Mouse (Mus musculus) testis, adult 2 months (tissue): Measurements from ENCODE around the gene Ppp1r27. TPM values are rescaled to one million over a fixed set of nuclear protein-coding genes. Genes with fewer than 3 reads are reported as not detected.

ENCODE experiments used
- H3K27ac ChIP-seq: fragments of 200-500 bp; 2 replicates; pipeline ENCODE4 v1.5.1; 2012; ENCODE audit warnings: low read depth, low read length; ENCODE audit not compliant: control insufficient read depth, insufficient read depth
- H3K27me3 ChIP-seq: fragments of 200-500 bp; 2 replicates; pipeline ENCODE4 v1.6.1; 2012; ENCODE audit warnings: mild to moderate bottlenecking, low read length, moderate library complexity; ENCODE audit not compliant: control insufficient read depth, insufficient read depth
- H3K36me3 ChIP-seq: fragments of 200-500 bp; 2 replicates; pipeline ENCODE4 v1.6.1; 2012; ENCODE audit warnings: mild to moderate bottlenecking, low read length; ENCODE audit not compliant: control insufficient read depth, insufficient read depth
- H3K4me1 ChIP-seq: fragments of 200-500 bp; 2 replicates; pipeline ENCODE4 v1.6.1; 2012; ENCODE audit warnings: low read length; ENCODE audit not compliant: control insufficient read depth, insufficient read depth
- H3K4me3 ChIP-seq: fragments of 200-500 bp; 2 replicates; pipeline ENCODE4 v1.5.1; 2012; ENCODE audit warnings: low read depth, mild to moderate bottlenecking, low read length, moderate library complexity, mixed read lengths; ENCODE audit not compliant: control insufficient read depth
- CTCF ChIP-seq: fragments of 200-500 bp; IDR thresholded peaks from 2 replicates; pipeline ENCODE4 v1.5.1; 2012; ENCODE audit warnings: low read depth, mild to moderate bottlenecking, inconsistent platforms, low read length, moderate library complexity; ENCODE audit not compliant: control insufficient read depth, insufficient read depth, insufficient replicate concordance
- POLR2A ChIP-seq: fragments of 200-500 bp; IDR thresholded peaks from 2 replicates; pipeline ENCODE4 v1.6.1; 2012; ENCODE audit warnings: low read depth, mild to moderate bottlenecking, inconsistent platforms, low read length, moderate library complexity; ENCODE audit not compliant: control insufficient read depth
- polyA plus RNA-seq: library from polyadenylated mRNA; depleted of rRNA; stranded (reverse); fragments of >200 nt; gene quantifications from 2 replicates; pipeline ENCODE4 v1.2.3, GENCODE M21; 2012; rRNA removed

The Ppp1r27 gene
- polyA plus RNA-seq, 1 experiment, result 31.6 TPM

DNA sequence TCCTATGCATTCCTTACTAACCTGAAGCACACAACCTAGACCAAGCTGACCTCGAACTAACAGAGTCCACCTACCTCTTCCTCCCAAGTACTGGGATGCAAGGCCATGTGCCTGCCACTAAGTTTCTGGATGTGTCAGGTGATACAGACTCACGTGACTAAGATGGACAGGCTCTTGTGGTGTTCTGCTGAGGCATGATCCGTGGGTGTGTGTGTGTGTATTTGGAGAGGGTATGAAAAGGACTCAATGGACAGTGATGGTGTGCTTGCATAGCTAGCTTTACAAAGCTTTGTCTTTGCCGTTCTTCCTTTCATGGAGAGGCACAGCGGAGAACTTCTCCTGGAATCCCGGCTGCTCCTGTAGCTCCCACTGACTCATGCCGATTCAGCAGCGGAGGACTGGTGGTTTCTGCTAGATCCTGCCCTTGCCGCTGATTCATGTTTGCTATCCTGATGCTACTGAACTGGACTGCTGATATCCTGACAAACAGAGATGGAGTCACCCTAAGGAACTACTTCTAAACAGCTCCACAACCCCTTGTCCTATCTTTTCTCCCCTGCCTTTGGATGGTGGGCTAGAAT, 42.6 kb downstream of the Ppp1r27 start:
- Histone ChIP-seq H3K36me3 (no peaks in the 10 kb centered on the region), H3K4me3 (no peak overlapping the region), H3K27me3 (no peaks in the 10 kb centered on the region), H3K27ac (no peak overlapping the region), H3K4me1 (peaks cover 4% of the 10 kb centered on the region)
- TF ChIP-seq CTCF, result no peak
- no peak for TF ChIP-seq POLR2A

DNA sequence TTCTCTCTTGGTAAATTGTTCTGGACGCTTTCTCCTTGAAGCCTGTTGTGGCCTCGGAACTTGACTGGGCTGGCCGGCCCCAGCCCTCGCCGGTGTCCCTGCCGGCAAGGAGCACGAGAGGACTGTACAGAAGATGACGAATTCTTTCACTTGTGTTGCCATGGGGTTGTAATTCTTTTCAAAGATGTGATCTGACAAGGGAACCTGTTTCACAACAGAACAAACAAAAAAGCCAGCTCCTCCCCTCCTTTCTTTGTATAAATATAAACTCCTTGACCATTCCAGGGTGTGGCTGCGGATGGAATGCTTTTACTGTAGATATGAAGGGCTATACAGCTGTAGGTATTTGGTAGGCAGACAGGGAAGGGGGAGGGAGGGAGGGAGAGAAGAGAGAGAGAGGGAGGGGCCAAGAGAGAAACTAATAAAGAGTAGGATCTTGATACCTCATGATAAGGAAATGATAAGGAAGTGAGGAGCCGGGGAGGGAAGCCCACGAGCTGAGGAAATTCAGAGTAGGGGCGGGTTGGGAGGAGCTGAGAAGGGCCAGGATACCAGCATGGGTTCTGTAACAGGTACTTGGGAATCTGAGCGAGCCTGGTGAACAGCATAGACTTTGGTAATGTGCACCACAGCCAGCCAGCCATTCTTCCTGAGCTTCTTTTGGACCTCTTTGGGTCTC, 43.2 kb downstream of the Ppp1r27 start:
- Histone ChIP-seq H3K36me3 (no peaks in the 10 kb centered on the region), H3K4me3 (no peak overlapping the region), H3K4me1 (peaks cover 4% of the 10 kb centered on the region), H3K27me3 (no peaks in the 10 kb centered on the region), H3K27ac (no peak overlapping the region)
- TF ChIP-seq POLR2A, result no peak
- no peak for TF ChIP-seq CTCF

DNA sequence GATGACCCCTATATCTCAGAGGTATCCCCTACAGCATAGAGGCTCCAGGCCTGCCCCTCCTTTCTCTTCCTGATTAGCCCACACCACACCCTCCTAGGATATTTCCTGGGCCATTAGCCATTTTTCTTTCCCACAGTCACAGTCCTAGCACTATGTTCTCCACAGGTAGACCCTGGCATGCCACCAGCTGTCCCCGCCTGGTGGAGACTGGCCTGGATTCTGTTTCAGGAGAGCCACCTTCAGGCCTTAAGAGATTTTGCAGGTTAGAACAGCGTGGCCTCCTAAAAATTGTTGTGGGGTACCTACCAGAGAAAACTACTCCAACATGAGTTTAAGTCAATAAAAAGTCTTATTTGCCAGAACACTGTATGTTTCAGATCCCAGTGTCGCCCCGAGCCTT, 44.0 kb downstream of the Ppp1r27 start:
- no peak for TF ChIP-seq POLR2A
- no peak for TF ChIP-seq CTCF
- H3K4me3 ChIP-seq, result no peak overlapping the region
- H3K4me1 ChIP-seq, result peaks cover 4% of the 10 kb centered on the region
- no peak overlapping the region for H3K27ac ChIP-seq
- no peaks in the 10 kb centered on the region for H3K36me3 ChIP-seq
- H3K27me3 ChIP-seq, result no peaks in the 10 kb centered on the region

DNA sequence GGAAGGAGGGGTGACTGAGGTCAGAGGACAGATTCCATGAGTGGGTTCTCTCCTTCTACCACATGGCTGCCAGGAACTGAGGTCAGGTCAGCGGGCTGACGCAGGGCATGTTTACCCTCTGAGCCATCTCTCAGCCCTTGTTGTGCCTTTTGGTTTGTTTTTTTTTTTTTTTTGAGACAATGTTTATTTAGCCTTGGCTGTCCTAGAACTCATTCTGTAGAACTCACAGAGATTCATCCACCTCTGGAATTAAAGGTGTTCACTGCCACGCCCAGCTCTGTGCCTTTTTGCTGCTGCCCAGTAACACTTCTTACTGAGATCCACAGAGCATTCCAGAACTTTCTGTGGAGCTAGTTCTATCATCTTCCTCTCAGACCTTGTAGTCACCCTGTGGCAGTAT, 45.3 kb downstream of the Ppp1r27 start:
- Histone ChIP-seq H3K27ac (no peak overlapping the region), H3K27me3 (no peaks in the 10 kb centered on the region), H3K4me1 (peaks cover 3% of the 10 kb centered on the region; the same call in 1 of the 2 replicates), H3K36me3 (no peaks in the 10 kb centered on the region), H3K4me3 (no peak overlapping the region)
- TF ChIP-seq POLR2A (no peak), CTCF (no peak)

DNA sequence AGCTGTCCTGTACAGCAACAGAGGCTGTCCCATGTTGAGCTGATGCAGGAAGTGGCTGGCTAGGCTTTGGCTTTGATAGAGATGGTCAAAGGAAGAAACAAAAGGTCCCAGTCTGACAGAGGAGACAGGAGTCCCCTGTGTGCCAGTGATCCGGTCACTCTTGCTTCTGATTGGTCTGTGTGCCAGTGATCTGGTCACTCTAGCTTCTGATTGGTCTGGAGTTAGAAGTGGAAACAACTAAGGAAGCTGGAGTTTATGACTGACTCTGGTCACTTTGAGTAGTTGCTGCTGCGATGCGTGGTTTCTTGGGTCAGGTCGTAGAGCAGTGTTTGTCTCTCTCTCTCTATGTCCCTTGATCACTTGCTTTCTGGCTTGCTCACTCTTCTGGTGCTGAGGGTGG, 49.2 kb downstream of the Ppp1r27 start:
- H3K27ac ChIP-seq, result no peak overlapping the region
- H3K4me1 ChIP-seq, result no peaks in the 10 kb centered on the region
- H3K27me3 ChIP-seq, result no peaks in the 10 kb centered on the region
- TF ChIP-seq CTCF, result no peak
- no peak for TF ChIP-seq POLR2A
- H3K36me3 ChIP-seq, result no peaks in the 10 kb centered on the region
- no peak overlapping the region for H3K4me3 ChIP-seq

DNA sequence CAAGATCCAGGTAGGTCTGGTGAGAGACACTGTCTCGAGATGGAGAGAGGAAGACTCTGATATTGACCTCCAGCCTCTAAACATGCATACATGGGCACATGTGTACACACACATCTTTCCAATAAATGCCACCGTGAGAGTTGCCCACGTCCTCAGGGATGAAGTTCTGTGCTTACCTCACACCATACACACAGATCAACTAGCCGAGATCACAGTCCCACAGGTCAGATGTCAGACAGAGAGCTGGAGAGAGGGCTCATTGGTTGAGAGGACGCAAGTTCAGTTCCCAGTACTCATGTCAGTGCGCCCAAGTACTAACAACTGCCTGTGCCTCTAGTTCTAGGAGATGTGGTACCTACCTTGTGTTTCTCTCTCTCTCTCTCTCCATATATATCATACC, 49.9 kb downstream of the Ppp1r27 start:
- H3K27me3 ChIP-seq, result no peaks in the 10 kb centered on the region
- H3K27ac ChIP-seq, result no peak overlapping the region
- H3K4me1 ChIP-seq, result no peaks in the 10 kb centered on the region
- TF ChIP-seq POLR2A (no peak), CTCF (no peak)
- H3K36me3 ChIP-seq, result no peaks in the 10 kb centered on the region; the same call in 1 of the 2 replicates
- no peak overlapping the region for H3K4me3 ChIP-seq

DNA sequence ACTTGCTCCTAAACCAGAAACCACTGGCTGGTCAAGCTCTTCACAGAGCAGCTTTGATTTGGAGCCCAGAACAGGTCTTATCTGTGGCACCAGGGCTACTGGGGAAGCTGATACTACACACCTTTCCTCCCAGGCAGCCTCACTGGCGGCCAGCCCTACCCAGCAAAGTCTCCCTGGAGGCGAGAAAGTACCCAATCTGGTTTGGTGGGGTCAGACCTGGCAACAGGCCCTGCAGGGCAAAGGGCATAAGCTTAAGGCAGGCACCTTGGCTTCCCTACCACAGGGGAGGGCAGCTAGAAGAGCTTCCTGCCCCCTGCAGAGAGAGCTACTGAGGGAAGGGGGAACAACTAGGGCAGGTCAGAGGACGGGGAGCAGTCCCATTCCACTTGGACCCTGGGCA, 50.6 kb downstream of the Ppp1r27 start:
- H3K4me1 ChIP-seq, result no peaks in the 10 kb centered on the region
- H3K36me3 ChIP-seq, result no peaks in the 10 kb centered on the region; the same call in 1 of the 2 replicates
- H3K27me3 ChIP-seq, result no peaks in the 10 kb centered on the region
- TF ChIP-seq CTCF, result no peak
- no peak for TF ChIP-seq POLR2A
- no peak overlapping the region for H3K27ac ChIP-seq
- no peak overlapping the region for H3K4me3 ChIP-seq

Other genes with a start within 250 kb of the Ppp1r27 start
- 670 and 672 TPM in 2 replicates for gene Actg1, start 202.6 kb downstream of the Ppp1r27 start, polyA plus RNA-seq
- gene Fscn2, start 189.6 kb downstream of the Ppp1r27 start, polyA plus RNA-seq, result 1.6 and 2.1 TPM in 2 replicates
- 57.8 and 67.1 TPM in 2 replicates for gene Faap100, start 172.4 kb downstream of the Ppp1r27 start, polyA plus RNA-seq
- 75.8 and 79.3 TPM in 2 replicates for gene Nploc4, start 113.4 kb downstream of the Ppp1r27 start, polyA plus RNA-seq
- 0.47 and 0.51 TPM in 2 replicates for gene Tspan10, start 108.5 kb downstream of the Ppp1r27 start, polyA plus RNA-seq
- 1.5 and 1.9 TPM in 2 replicates for gene Pde6g, start 97.6 kb downstream of the Ppp1r27 start, polyA plus RNA-seq
- 6.3 and 7.1 TPM in 2 replicates for gene Oxld1, start 93.1 kb downstream of the Ppp1r27 start, polyA plus RNA-seq
- 5.6 and 6.9 TPM in 2 replicates for gene Ccdc137, start 93.0 kb downstream of the Ppp1r27 start, polyA plus RNA-seq
- gene Arl16, start 83.5 kb downstream of the Ppp1r27 start, polyA plus RNA-seq, result 15.8 and 20.5 TPM in 2 replicates
- 84.6 and 94.8 TPM in 2 replicates for gene Mrpl12, start 66.5 kb downstream of the Ppp1r27 start, polyA plus RNA-seq
- 68.3 and 75.0 TPM in 2 replicates for gene Slc25a10, start 59.3 kb downstream of the Ppp1r27 start, polyA plus RNA-seq
- 0.07 and 0.18 TPM in 2 replicates for gene Gcgr, start 20.4 kb downstream of the Ppp1r27 start, polyA plus RNA-seq
- 196 and 204 TPM in 2 replicates for gene Mcrip1, start 1.4 kb downstream of the Ppp1r27 start, polyA plus RNA-seq
- gene P4hb, start 22.1 kb upstream of the Ppp1r27 start, polyA plus RNA-seq, result 46.7 and 55.1 TPM in 2 replicates
- 94.7 and 101 TPM in 2 replicates for gene Arhgdia, start 30.5 kb upstream of the Ppp1r27 start, polyA plus RNA-seq
- 22.8 and 23.6 TPM in 2 replicates for gene Alyref, start 47.2 kb upstream of the Ppp1r27 start, polyA plus RNA-seq
- gene Anapc11, start 47.3 kb upstream of the Ppp1r27 start, polyA plus RNA-seq, result 178 and 209 TPM in 2 replicates
- gene Npb, start 57.3 kb upstream of the Ppp1r27 start, polyA plus RNA-seq, result 24.6 and 26.3 TPM in 2 replicates
- 106 and 116 TPM in 2 replicates for gene Pcyt2, start 66.8 kb upstream of the Ppp1r27 start, polyA plus RNA-seq
- gene Sirt7, start 74.1 kb upstream of the Ppp1r27 start, polyA plus RNA-seq, result 22.3 and 23.9 TPM in 2 replicates
- 9.5 and 10.4 TPM in 2 replicates for gene Mafg, start 82.5 kb upstream of the Ppp1r27 start, polyA plus RNA-seq
- gene Pycr1, start 92.6 kb upstream of the Ppp1r27 start, polyA plus RNA-seq, result 0.98 and 1.5 TPM in 2 replicates
- 0.61 TPM in 1 of 2 replicates, not detected in the other for gene Myadml2, start 97.0 kb upstream of the Ppp1r27 start, polyA plus RNA-seq
- 0.35 and 0.36 TPM in 2 replicates for gene Notum, start 110.0 kb upstream of the Ppp1r27 start, polyA plus RNA-seq
- 234 and 253 TPM in 2 replicates for gene Aspscr1, start 121.8 kb upstream of the Ppp1r27 start, polyA plus RNA-seq
- 54.5 and 59.7 TPM in 2 replicates for gene Cenpx, start 162.6 kb upstream of the Ppp1r27 start, polyA plus RNA-seq
- 10.7 and 12.3 TPM in 2 replicates for gene Lrrc45, start 162.8 kb upstream of the Ppp1r27 start, polyA plus RNA-seq
- gene Rac3, start 170.3 kb upstream of the Ppp1r27 start, polyA plus RNA-seq, result 3.1 and 4.1 TPM in 2 replicates
- 3.7 and 5.5 TPM in 2 replicates for gene Dcxr, start 176.1 kb upstream of the Ppp1r27 start, polyA plus RNA-seq
- gene Cbr2, start 181.0 kb upstream of the Ppp1r27 start, polyA plus RNA-seq, result 7.7 and 9.4 TPM in 2 replicates
- 7.0 and 8.7 TPM in 2 replicates for gene Hmga1b, start 211.7 kb upstream of the Ppp1r27 start, polyA plus RNA-seq
- 11.1 and 11.3 TPM in 2 replicates for gene Rfng, start 233.1 kb upstream of the Ppp1r27 start, polyA plus RNA-seq
- 233 and 245 TPM in 2 replicates for gene Gps1, start 233.1 kb upstream of the Ppp1r27 start, polyA plus RNA-seq
- gene Dus1l, start 245.3 kb upstream of the Ppp1r27 start, polyA plus RNA-seq, result 51.1 and 51.7 TPM in 2 replicates